Mouse (Mus musculus) ovary, postnatal 36 days (tissue): ENCODE results near the gene 4930595D18Rik.

ENCODE experiments used
- DNase-seq: peaks from one replicate; pipeline ENCODE4 v3.0.0; 2022; ENCODE audit warnings: low spot score, mixed read lengths

Gene 4930595D18Rik

DNA sequence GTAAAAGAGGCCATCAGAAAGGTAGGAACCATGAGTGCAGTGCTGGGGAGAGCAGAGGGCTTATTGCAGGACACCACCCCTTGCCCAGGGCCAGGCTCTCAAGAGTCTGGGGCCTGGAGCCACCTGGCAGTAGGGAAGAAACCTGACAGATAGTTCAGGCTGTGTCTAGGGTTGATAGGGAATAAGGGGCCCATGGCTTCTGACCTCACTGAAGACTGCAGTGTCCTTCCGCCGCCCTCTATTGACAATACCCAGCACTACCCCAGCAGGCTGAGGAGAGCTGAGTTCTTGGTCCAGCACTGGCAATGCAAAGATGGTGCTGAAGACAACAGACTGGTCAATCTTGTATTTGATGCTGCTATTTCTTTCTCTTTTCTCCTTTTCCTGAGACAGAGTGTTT is 47.2 kb downstream of the 4930595D18Rik start:
- no peak for DNase-seq

DNA sequence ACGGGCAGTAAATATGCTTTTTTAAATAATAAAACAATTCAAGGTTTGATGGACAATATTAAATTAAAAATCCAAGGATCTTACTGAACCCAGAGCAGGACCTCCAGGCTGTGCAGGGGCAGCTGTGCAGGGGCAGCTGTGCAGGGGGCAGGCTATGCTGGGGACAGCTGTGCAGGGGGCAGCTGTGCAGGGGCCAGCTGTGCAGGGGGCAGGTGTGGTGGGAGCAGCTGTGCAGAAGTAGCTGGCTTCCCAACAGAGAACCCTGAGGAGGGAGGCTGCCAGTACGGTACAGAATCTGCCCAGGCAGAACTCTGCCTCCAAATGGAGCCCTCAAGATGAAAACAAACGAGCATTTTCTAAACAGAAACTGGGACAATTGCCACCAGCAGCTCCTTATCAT is 48.3 kb downstream of the 4930595D18Rik start:
- DNase-seq, result no peak

DNA sequence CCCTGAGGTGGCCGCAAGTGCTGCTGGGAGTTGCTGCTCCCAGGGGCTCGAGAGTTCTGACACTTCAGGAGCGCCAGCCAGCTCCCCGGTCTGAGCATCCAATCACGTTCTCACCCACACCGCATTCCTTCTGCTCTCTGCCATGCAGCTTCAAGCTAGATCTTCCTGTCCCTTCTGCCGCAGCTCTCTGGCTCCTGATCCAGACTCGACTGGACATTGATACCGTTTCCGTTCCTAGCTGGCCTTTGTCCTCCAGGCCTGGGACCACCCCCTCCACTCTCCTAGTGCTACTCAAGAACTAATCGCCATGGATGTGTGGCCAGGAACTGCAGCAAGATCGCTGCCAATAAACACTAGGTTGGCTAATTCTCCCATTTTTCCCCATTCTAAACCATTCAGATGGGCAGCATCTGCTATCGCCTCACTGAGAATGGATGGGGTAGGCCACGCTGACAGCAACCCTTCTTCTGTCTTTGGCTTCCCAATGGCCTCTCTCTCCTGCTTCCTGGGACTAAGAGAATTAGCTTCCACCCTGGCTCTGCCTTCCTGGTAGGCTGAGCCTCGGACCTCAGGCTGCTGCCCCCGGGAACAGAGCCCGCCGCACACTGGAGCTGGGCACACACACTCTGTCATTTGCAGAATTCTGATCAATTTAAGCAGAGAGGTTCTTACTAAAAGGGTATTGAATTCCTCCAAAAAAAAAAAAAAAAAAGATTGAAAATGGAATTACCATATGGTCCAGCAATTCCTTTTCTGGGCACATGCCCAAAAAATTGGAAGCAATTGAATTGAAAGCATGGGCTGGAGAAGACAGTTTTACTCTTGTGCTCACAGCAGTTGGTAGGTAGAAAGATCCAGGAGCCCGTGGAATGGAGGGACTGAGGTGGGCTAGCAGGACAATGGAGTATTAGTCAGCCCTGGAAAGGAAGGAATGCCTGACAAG is 49.2 kb downstream of the 4930595D18Rik start:
- DNase-seq, result no peak

DNA sequence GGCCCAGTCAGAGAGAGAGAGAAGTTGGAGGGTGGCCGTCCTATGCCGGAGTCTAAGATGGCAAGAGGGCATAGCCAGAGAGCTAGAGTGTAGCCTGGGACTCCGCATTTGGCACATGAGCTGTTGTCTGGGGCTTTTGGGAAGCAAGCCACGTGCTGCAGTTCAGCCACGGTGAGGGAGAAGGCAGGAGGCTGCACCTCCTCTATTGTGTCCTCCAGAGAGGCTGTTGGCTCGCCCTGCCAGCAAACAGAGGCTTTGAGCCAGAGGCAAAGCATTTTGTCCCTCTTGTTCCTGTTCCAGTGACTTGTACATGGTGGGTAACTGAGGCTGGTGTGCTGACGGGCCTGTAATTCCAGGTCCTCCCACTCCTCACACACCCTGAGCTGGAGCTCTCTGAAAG is 50.1 kb downstream of the 4930595D18Rik start:
- DNase-seq, result no peak

DNA sequence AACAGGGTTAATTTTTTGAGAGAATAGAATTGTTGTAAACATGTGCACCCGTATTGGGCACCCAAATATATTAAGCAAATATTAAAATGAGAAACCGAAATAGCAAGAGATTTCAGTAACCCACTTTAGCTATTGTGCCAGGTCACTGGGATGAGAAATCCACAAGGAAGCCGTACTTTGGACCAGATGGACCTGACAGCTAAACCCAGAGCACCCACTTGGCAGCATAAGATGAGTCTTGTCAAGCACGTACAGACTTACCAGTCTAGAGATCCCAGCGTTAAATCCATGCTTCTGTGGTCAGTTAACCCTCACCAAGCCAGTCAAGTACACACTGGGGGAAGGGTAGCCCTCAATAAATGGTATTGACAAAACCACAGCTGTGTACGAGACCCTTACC is 58.6 kb downstream of the 4930595D18Rik start:
- no peak for DNase-seq

DNA sequence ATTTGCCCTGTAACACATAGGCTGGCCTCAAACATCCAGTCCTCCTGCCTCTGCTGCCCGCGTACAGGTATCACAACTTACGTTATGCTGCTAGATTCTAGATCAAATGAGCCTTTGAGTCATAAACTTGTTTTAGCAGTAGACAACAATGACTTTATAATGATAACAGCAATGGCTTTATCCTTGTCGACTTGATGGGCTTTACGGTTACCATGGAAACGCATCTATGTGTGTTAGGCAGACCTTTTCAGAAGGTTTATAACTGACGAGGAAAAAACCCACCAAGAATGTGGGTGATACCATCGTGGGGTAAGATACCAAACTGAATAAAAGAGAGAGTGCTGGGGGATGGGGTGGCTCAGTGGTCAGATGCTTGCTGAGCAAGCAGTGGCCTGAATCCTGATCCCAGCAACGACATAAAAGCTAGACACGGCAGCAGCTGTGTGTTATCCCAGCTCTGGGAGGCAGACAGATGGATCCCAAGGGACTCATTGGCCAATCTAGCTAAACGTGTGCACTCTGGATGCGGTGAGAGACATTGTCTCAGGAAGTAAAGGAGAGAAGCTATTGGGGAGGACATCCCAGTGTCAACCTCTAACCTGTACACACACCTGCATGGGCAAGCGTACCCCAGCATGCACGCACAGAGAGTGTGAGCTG is 59.6 kb downstream of the 4930595D18Rik start:
- DNase-seq, result no peak

DNA sequence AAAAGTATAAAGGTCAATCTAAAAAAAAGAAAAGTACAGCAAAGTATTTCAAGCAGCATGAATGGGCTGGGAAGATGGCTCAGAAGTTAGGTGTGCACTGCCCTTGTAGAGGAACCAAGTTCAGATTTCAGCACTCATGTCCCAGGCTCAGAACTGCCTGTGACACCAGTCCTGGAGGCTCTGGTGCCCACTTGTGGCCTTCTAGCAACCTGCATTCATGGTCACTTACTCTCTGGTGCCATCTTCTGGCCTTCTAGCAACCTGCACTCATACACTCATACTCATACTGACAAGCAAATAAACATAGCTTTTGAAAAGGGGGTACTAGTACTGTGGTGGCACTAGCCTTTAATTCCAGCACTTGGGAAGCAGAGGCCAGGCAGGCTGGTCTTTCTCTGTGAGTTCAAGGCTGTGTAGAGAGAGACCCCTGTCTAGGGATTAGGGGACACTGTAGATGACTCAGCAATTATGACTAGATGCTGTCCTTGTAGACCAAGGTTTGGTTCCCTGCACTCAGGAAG is 61.9 kb downstream of the 4930595D18Rik start:
- no peak for DNase-seq

DNA sequence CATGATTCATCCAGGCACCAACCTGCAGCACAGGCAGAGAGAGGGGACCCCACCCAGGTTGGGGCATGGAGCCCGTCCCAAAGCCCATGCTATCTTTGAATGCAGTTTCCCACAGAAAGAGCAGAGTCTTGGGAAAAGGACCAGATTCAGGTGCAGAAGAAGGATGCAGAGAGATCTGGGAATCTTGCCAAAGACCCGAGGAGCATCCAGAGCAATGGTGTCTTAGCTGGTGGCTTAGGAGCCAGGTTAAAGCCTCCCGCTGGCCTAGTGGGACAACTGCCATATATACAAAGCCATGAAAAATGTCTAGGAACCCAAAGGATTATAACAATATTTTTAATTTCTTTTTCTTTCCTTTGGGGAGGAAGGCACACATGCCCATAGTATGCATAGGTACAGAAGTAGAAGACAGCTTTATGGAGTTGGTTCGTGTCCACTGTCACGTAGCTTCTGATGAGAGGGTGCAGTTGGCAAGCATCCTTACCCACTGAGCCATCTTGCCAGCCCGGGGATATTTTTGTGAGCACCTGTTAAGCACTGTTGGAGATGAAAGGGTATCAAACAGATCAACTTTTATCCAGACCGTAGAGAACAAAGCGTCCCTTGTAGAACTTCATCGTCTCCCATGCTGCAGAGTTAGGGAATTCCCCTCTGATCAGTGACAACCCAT is 63.2 kb downstream of the 4930595D18Rik start:
- DNase-seq, result no peak

DNA sequence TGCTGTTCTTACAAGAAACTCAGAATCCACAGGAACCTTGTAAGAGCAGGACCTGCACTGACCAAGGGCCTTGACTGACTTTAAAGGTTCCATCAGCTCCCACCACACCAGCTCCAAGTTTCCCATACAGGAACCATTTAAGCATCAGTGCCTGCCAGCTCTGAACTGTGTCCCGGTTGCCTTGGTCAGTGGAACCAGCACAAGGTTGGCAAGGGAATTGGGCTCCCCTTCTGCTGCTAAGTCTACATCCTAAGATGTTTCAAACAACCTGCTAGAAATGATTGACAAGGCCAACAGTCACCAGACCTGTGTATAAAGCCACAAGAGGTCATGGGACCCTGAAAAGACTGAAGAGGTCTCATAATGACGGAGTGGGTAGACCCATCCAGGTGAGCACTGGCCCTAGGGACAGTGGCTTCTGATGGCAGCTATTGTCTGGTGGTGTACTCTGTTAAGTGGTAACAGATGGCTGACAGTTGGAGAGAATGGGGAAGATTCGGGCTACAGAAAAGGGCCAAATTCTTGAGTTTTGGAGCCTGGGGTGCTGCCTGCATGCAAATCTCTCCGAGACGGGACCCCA is 64.7 kb downstream of the 4930595D18Rik start:
- DNase-seq, result no peak

DNA sequence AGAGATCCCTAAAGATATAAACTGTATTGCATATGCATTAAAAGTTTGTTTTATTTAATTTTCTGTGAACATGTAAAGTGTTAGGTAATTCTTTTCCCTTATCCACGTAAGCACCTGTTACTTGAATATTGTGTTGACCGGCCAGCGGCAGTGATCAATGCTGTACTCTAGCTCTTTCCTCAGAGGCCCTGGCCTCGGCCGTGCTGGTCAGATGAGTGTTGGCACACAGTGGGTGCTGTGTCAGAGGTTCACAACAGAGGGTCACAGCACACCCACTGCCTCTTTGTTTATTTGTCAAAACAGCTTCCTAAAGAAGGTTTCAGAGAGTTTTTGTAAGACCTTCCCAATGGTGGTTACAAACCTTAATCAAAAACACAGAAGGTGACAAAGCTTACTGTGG is 69.7 kb downstream of the 4930595D18Rik start:
- DNase-seq, result no peak

DNA sequence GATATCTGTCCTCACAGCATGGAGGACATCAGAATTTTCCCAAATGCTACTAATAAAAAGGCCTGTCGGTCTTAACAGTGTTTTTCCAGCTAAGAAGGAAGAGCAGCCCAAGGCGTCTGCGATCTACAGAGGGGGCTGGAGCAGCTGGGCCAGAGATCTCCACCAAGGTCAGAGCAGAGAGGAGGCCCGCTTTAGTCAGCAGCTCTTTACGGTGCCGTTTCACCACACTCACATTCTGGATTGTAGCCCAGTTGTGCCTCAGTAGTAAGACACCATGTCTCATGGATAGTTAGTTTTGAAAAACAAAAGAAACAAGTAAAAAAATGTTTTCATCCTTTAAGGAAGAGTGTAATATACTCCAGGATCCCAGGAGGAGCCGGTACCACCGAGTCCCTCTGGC is 73.1 kb downstream of the 4930595D18Rik start:
- no peak for DNase-seq
